Mouse (Mus musculus): ENCODE results near the gene Catsperg1. TPM values are rescaled to one million over a fixed set of nuclear protein-coding genes. Genes with fewer than 3 reads are reported as not detected.
A peak's percentile ranks its signal among the peaks of the same experiment; 100 is the strongest.
"Not testable (repeated sequence)": the region's sequence is repeated elsewhere in the genome, so short reads cannot be mapped to it uniquely, and the experiment has no call there.

Gene Catsperg1
- 0.63 and 0.79 TPM in 2 replicates for total RNA-seq (2021)
- long read RNA-seq, experiment 1, partial matches to known transcripts: 1 of 1 reads
- long read RNA-seq, experiment 1, other reads (novel, unspliced or antisense): 0 of 1 reads
- long read RNA-seq, experiment 2, partial matches to known transcripts: 0 of 1 reads
- long read RNA-seq, experiment 2, other reads (novel, unspliced or antisense): 1 of 1 reads

GRCm38 (mm10) chr7:29213675-29214082 is at the start of gene Catsperg1:
TSS of gene Catsperg1 (minus strand) at chr7:29214035.
- peak; percentile 15 for DNase-seq

GRCm38 (mm10) chr7:29262151-29262550 is 48.3 kb upstream of the Catsperg1 start:
- DNase-seq: no peak

- DNase-seq: no peak
These were observed 46.2 kb upstream of the Catsperg1 start for GRCm38 (mm10) chr7:29259781-29260730.

- peak; percentile 65 for DNase-seq
These were observed 43.5 kb upstream of the Catsperg1 start for GRCm38 (mm10) chr7:29257368-29257767.

GRCm38 (mm10) chr7:29255875-29256274 is 42.0 kb upstream of the Catsperg1 start:
- no peak for DNase-seq

GRCm38 (mm10) chr7:29253842-29254241 is 40.0 kb upstream of the Catsperg1 start:
- DNase-seq: no peak

- DNase-seq: no peak
These were observed 37.3 kb upstream of the Catsperg1 start for GRCm38 (mm10) chr7:29251166-29251565.

GRCm38 (mm10) chr7:29248261-29248841 is 34.5 kb upstream of the Catsperg1 start, which contains the start of gene 2200002D01Rik:
TSS of gene 2200002D01Rik (minus strand) at chr7:29248466.
- peak; percentile 50 for DNase-seq

- DNase-seq: peak; percentile 29
These were observed 33.9 kb upstream of the Catsperg1 start for GRCm38 (mm10) chr7:29247706-29248105.

- DNase-seq: peak; percentile 89
These were observed 33.5 kb upstream of the Catsperg1 start for GRCm38 (mm10) chr7:29247314-29247700.

- no peak for DNase-seq
These were observed 32.9 kb upstream of the Catsperg1 start for GRCm38 (mm10) chr7:29246619-29247313.

GRCm38 (mm10) chr7:29246015-29246414 is 32.2 kb upstream of the Catsperg1 start:
- no peak for DNase-seq

- peak; percentile 66 for DNase-seq
These were observed 31.0 kb upstream of the Catsperg1 start for GRCm38 (mm10) chr7:29244732-29245416.

- DNase-seq: peak; percentile 98
These were observed 24.5 kb upstream of the Catsperg1 start, which contains the start of gene Yif1b for GRCm38 (mm10) chr7:29238019-29238967. TSS of gene Yif1b (plus strand) at chr7:29238329.

- not testable (repeated sequence) for DNase-seq
These were observed 23.8 kb upstream of the Catsperg1 start for GRCm38 (mm10) chr7:29237596-29237995.

- no peak for DNase-seq
These were observed 22.8 kb upstream of the Catsperg1 start for GRCm38 (mm10) chr7:29236593-29236992.

- no peak for DNase-seq
These were observed 20.8 kb upstream of the Catsperg1 start for GRCm38 (mm10) chr7:29234661-29235060.

- no peak for DNase-seq
These were observed 19.9 kb upstream of the Catsperg1 start for GRCm38 (mm10) chr7:29233745-29234144.

- peak; percentile 37 for DNase-seq
These were observed 18.6 kb upstream of the Catsperg1 start, which contains the start of gene Kcnk6 for GRCm38 (mm10) chr7:29232247-29233013. TSS of gene Kcnk6 (minus strand) at chr7:29232515.
